Mouse (Mus musculus): ENCODE results near the gene Tmem101. TPM values are rescaled to one million over a fixed set of nuclear protein-coding genes. Genes with fewer than 3 reads are reported as not detected.
"Not testable (repeated sequence)": the region's sequence is repeated elsewhere in the genome, so short reads cannot be mapped to it uniquely, and the experiment has no call there.

The Tmem101 gene
- polyA plus RNA-seq, 1 experiment, result 15.1 TPM

DNA sequence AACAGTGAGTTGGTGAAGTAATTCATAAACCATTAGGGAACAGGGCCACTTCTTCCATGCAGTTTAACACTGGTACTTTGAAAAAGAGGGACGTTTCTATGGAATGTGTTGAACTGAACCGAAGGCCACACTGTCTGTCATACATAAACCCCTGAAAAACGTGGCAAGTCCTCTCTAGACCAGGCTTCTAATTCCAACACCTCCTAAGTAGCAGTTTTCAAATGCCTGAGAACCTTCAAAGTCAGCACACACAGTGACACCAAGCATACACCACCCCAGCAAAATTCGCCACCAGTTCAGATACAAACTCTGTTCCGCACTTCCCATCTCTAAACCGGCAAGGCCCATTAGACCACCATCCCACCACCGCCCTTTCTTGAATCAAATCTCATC is 28.0 kb upstream of the Tmem101 start:
- Histone ChIP-seq H3K27ac (ENCODE audit: control insufficient read depth, insufficient read depth, low read depth, low read length) (peak overlapping the region; percentile 72), H3K36me3 (ENCODE audit: control insufficient read depth, insufficient read depth, low read length) (no peaks in the 10 kb centered on the region), H3K4me1 (ENCODE audit: control insufficient read depth, insufficient read depth, low read length) (no peaks in the 10 kb centered on the region), H3K4me3 (ENCODE audit: control insufficient read depth, low read depth, low read length) (peak overlapping the region; percentile 99), H3K27me3 (ENCODE audit: control insufficient read depth, insufficient read depth, low read length) (no peaks in the 10 kb centered on the region)
- TF ChIP-seq CTCF (IDR thresholded peaks at IDR 0.05; ENCODE audit: control insufficient read depth, insufficient read depth, insufficient replicate concordance, low read depth, low read length) (no peak), POLR2A (IDR thresholded peaks at IDR 0.05; ENCODE audit: control insufficient read depth, low read depth, low read length) (no peak)

DNA sequence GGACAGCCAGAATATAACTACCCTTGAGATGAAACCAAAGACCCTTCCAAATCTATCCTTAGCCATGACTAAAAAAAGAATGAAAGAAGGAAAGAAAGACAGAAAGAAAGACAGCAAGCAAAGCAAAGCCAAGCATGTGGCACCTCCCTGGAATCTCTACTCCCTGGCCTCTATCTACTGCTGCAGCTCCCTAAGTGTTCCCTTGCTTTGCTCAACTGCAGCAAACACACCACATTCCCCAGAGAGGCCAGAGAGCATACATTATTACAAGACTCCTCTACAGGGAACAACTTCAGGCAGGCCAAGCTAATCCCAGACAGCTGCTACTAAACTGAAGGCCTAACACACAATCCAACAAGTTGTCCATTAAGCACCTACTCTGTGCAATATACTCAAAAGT is 23.6 kb upstream of the Tmem101 start:
- H3K27me3 ChIP-seq (ENCODE audit: control insufficient read depth, insufficient read depth, low read length), result no peaks in the 10 kb centered on the region
- TF ChIP-seq CTCF (IDR thresholded peaks at IDR 0.05; ENCODE audit: control insufficient read depth, insufficient read depth, insufficient replicate concordance, low read depth, low read length) (no peak), POLR2A (IDR thresholded peaks at IDR 0.05; ENCODE audit: control insufficient read depth, low read depth, low read length) (no peak)
- no peak overlapping the region for H3K4me3 ChIP-seq (ENCODE audit: control insufficient read depth, low read depth, low read length)
- H3K4me1 ChIP-seq (ENCODE audit: control insufficient read depth, insufficient read depth, low read length), result no peaks in the 10 kb centered on the region
- H3K27ac ChIP-seq (ENCODE audit: control insufficient read depth, insufficient read depth, low read depth, low read length), result no peak overlapping the region
- no peaks in the 10 kb centered on the region for H3K36me3 ChIP-seq (ENCODE audit: control insufficient read depth, insufficient read depth, low read length)

GRCm38 (mm10) chr11:102168689-102169088 is 12.5 kb upstream of the Tmem101 start:
- Histone ChIP-seq H3K27me3 (ENCODE audit: control insufficient read depth, insufficient read depth, low read length) (no peaks in the 10 kb centered on the region), H3K36me3 (ENCODE audit: control insufficient read depth, insufficient read depth, low read length) (peaks cover 4% of the 10 kb centered on the region), H3K4me3 (ENCODE audit: control insufficient read depth, low read depth, low read length) (no peak overlapping the region), H3K4me1 (ENCODE audit: control insufficient read depth, insufficient read depth, low read length) (no peaks in the 10 kb centered on the region), H3K27ac (ENCODE audit: control insufficient read depth, insufficient read depth, low read depth, low read length) (no peak overlapping the region)
- TF ChIP-seq CTCF (IDR thresholded peaks at IDR 0.05; ENCODE audit: control insufficient read depth, insufficient read depth, insufficient replicate concordance, low read depth, low read length), result no peak
- TF ChIP-seq POLR2A (IDR thresholded peaks at IDR 0.05; ENCODE audit: control insufficient read depth, low read depth, low read length), result no peak

DNA sequence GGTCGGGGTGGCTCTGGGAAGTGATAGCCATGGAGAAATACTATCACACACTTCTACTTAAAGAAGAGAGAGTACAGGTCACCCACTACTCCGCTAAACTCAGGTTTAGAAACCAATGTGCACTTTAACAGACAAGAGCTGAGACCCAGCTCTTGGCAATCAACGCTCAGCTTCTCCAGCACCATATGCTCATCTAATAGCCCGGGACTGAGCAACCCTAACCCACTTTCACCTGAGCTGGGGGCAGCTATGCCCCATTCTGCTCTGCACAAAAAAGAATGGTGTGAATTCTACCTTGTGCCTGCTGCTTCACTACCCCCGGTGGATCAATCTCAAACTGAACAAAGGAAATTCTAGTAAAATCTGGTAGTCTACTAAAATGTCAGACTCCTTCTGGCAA is 11.3 kb upstream of the Tmem101 start:
- H3K36me3 ChIP-seq (ENCODE audit: control insufficient read depth, insufficient read depth, low read length), result peaks cover 6% of the 10 kb centered on the region
- H3K27me3 ChIP-seq (ENCODE audit: control insufficient read depth, insufficient read depth, low read length), result no peaks in the 10 kb centered on the region
- TF ChIP-seq POLR2A (IDR thresholded peaks at IDR 0.05; ENCODE audit: control insufficient read depth, low read depth, low read length) (no peak), CTCF (IDR thresholded peaks at IDR 0.05; ENCODE audit: control insufficient read depth, insufficient read depth, insufficient replicate concordance, low read depth, low read length) (no peak)

GRCm38 (mm10) chr11:102165971-102166722 is 9.9 kb upstream of the Tmem101 start:
- Histone ChIP-seq H3K4me1 (ENCODE audit: control insufficient read depth, insufficient read depth, low read length) (no peaks in the 10 kb centered on the region), H3K36me3 (ENCODE audit: control insufficient read depth, insufficient read depth, low read length) (peaks cover 6% of the 10 kb centered on the region), H3K4me3 (ENCODE audit: control insufficient read depth, low read depth, low read length) (no peak overlapping the region), H3K27ac (ENCODE audit: control insufficient read depth, insufficient read depth, low read depth, low read length) (no peak overlapping the region), H3K27me3 (ENCODE audit: control insufficient read depth, insufficient read depth, low read length) (no peaks in the 10 kb centered on the region)
- TF ChIP-seq CTCF (IDR thresholded peaks at IDR 0.05; ENCODE audit: control insufficient read depth, insufficient read depth, insufficient replicate concordance, low read depth, low read length) (no peak), POLR2A (IDR thresholded peaks at IDR 0.05; ENCODE audit: control insufficient read depth, low read depth, low read length) (no peak)

More for the DNA sequence above, 11.3 kb upstream of the Tmem101 start:
- Histone ChIP-seq H3K4me1 (ENCODE audit: control insufficient read depth, insufficient read depth, low read length) (no peaks in the 10 kb centered on the region), H3K4me3 (ENCODE audit: control insufficient read depth, low read depth, low read length) (no peak overlapping the region), H3K27ac (ENCODE audit: control insufficient read depth, insufficient read depth, low read depth, low read length) (no peak overlapping the region)

- Histone ChIP-seq H3K27ac (ENCODE audit: control insufficient read depth, insufficient read depth, low read depth, low read length) (no peak overlapping the region), H3K36me3 (ENCODE audit: control insufficient read depth, insufficient read depth, low read length) (peaks cover 2% of the 10 kb centered on the region), H3K27me3 (ENCODE audit: control insufficient read depth, insufficient read depth, low read length) (no peaks in the 10 kb centered on the region), H3K4me3 (ENCODE audit: control insufficient read depth, low read depth, low read length) (no peak overlapping the region), H3K4me1 (ENCODE audit: control insufficient read depth, insufficient read depth, low read length) (peaks cover 3% of the 10 kb centered on the region)
- TF ChIP-seq CTCF (IDR thresholded peaks at IDR 0.05; ENCODE audit: control insufficient read depth, insufficient read depth, insufficient replicate concordance, low read depth, low read length), result no peak
- TF ChIP-seq POLR2A (IDR thresholded peaks at IDR 0.05; ENCODE audit: control insufficient read depth, low read depth, low read length), result no peak
Observed at GRCm38 (mm10) chr11:102159781-102160180, 3.6 kb upstream of the Tmem101 start.

DNA sequence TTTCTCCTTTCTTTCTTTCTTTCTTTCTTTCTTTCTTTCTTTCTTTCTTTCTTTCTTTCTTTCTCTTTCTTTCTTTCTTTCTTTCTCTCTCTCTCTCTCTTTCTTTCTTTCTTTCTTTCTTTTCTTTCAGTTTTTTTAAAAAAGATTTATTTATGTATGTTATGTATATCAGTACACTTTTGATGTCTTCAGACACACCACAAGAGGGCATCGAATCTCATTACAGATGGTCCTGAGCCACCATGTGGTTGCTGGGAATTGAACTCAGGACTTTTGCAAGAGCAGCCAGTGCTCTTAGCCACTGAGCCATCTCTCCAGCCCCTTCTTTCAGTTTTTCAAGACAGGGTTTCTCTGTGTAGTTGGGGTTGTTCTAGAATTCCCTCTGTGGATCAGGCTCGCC is 1.8 kb upstream of the Tmem101 start:
- H3K27me3 ChIP-seq (ENCODE audit: control insufficient read depth, insufficient read depth, low read length); H3K27ac ChIP-seq (ENCODE audit: control insufficient read depth, insufficient read depth, low read depth, low read length); H3K4me1 ChIP-seq (ENCODE audit: control insufficient read depth, insufficient read depth, low read length); H3K4me3 ChIP-seq (ENCODE audit: control insufficient read depth, low read depth, low read length); H3K36me3 ChIP-seq (ENCODE audit: control insufficient read depth, insufficient read depth, low read length): not testable (repeated sequence)

- TF ChIP-seq CTCF (IDR thresholded peaks at IDR 0.05; ENCODE audit: control insufficient read depth, insufficient read depth, insufficient replicate concordance, low read depth, low read length) (no peak), POLR2A (IDR thresholded peaks at IDR 0.05; ENCODE audit: control insufficient read depth, low read depth, low read length) (no peak)
- Histone ChIP-seq H3K4me1 (ENCODE audit: control insufficient read depth, insufficient read depth, low read length) (peaks cover 3% of the 10 kb centered on the region), H3K4me3 (ENCODE audit: control insufficient read depth, low read depth, low read length) (no peak overlapping the region), H3K27ac (ENCODE audit: control insufficient read depth, insufficient read depth, low read depth, low read length) (no peak overlapping the region), H3K36me3 (ENCODE audit: control insufficient read depth, insufficient read depth, low read length) (no peaks in the 10 kb centered on the region), H3K27me3 (ENCODE audit: control insufficient read depth, insufficient read depth, low read length) (no peaks in the 10 kb centered on the region)
Observed at GRCm38 (mm10) chr11:102156786-102157089, 534 bp upstream of the Tmem101 start.

Data from testis, adult 2 months (tissue).